Comparison of ENCODE assay signal across 9 mouse cellular contexts in genomic region chr13:20288393-20288792, GRCm38 (mm10).
DNase-seq lines count a peak whose midpoint lies in the region; ATAC-seq and TF ChIP-seq lines count a peak whose summit lies in the region.
"Had no signal": no experiment of that assay in that cellular context is flagged by ENCODE, and none has a peak within 500 bp of the region (broad histone marks: within the 10 kb centered on the region; RNA-seq: fewer than 3 reads in every experiment).

No protein-coding gene starts in this region.

- no peak overlapping the region for H3K9ac ChIP-seq in intestine, embryonic 16.5 days (ENCODE audit: low read depth, low read length)
- no peak overlapping the region for H3K9ac ChIP-seq in neural tube, embryonic 15.5 days (replicated peaks)
- H3K9ac ChIP-seq: midbrain, embryonic 12.5 days had no signal

- 0 out of 2 replicates have a peak overlapping the region, but pooled peaks have one; percentile 9 for H3K27ac ChIP-seq in layer of hippocampus, adult 2 months
- H3K27ac ChIP-seq in intestine, embryonic 16.5 days (ENCODE audit: low read length) = no peak overlapping the region
- H3K27ac ChIP-seq in neural tube, embryonic 15.5 days (replicated peaks) = 0 out of 2 replicates have a peak overlapping the region, but pooled peaks have one; percentile 9
- H3K27ac ChIP-seq: midbrain, embryonic 12.5 days had no signal

- TF ChIP-seq CTCF in layer of hippocampus, adult 2 months (conservative IDR thresholded peaks at IDR 0.05) = no peak

- DNase-seq in layer of hippocampus, adult 2 months (ENCODE audit: low spot score in 2 of 2) = peak in 1 of 2 experiments; percentile 13
- no peak for DNase-seq in layer of hippocampus, adult 8-10 months (ENCODE audit: low spot score in 2 of 2)
- peak; percentile 57 for DNase-seq in forelimb bud, embryonic 11.5 days (ENCODE audit: low read depth, low spot score)
- no peak for DNase-seq in cerebellum, adult 11 months
- no peak for DNase-seq in ovary, postnatal 10 days (ENCODE audit: low spot score)
- DNase-seq in cerebellum, adult 18-20 months = no peak

- ATAC-seq in intestine, embryonic 16.5 days = peak; percentile 78
- 0 out of 2 replicates have a peak, but pooled peaks have one; percentile 55 for ATAC-seq in neural tube, embryonic 15.5 days (ENCODE audit: low FRiP score)

- no peaks in the 10 kb centered on the region for H3K9me3 ChIP-seq in intestine, embryonic 16.5 days (ENCODE audit: control insufficient read depth, low read length)
- no peaks in the 10 kb centered on the region for H3K9me3 ChIP-seq in neural tube, embryonic 15.5 days (replicated peaks)
- H3K9me3 ChIP-seq: midbrain, embryonic 12.5 days had no signal

- H3K36me3 ChIP-seq in intestine, embryonic 16.5 days (ENCODE audit: control insufficient read depth, insufficient read depth, low read length) = no peaks in the 10 kb centered on the region
- no peaks in the 10 kb centered on the region for H3K36me3 ChIP-seq in neural tube, embryonic 15.5 days
- H3K36me3 ChIP-seq: midbrain, embryonic 12.5 days had no signal

- no peak overlapping the region for H3K4me2 ChIP-seq in intestine, embryonic 16.5 days (ENCODE audit: low read depth, low read length)
- H3K4me2 ChIP-seq in neural tube, embryonic 15.5 days = no peak overlapping the region
- H3K4me2 ChIP-seq: midbrain, embryonic 12.5 days had no signal

- H3K4me1 ChIP-seq in intestine, embryonic 16.5 days (ENCODE audit: control insufficient read depth, insufficient read depth, low read length) = no peaks in the 10 kb centered on the region
- H3K4me1 ChIP-seq in neural tube, embryonic 15.5 days = peaks cover 6% of the 10 kb centered on the region
- H3K4me1 ChIP-seq: midbrain, embryonic 12.5 days had no signal

- WGBS in intestine, embryonic 16.5 days = 43% methylated on average over 7 of the region's 7 CpGs
- 62% methylated on average over 7 of the region's 7 CpGs for WGBS in neural tube, embryonic 15.5 days

- no peak overlapping the region for H3K4me3 ChIP-seq in layer of hippocampus, adult 2 months
- no peak overlapping the region for H3K4me3 ChIP-seq in intestine, embryonic 16.5 days (ENCODE audit: low read length)
- H3K4me3 ChIP-seq in neural tube, embryonic 15.5 days (replicated peaks) = no peak overlapping the region
- H3K4me3 ChIP-seq: midbrain, embryonic 12.5 days had no signal

- H3K27me3 ChIP-seq in intestine, embryonic 16.5 days (replicated peaks; ENCODE audit: control insufficient read depth, insufficient read depth, low read length) = no peaks in the 10 kb centered on the region
- H3K27me3 ChIP-seq in neural tube, embryonic 15.5 days (replicated peaks) = no peaks in the 10 kb centered on the region
- H3K27me3 ChIP-seq: midbrain, embryonic 12.5 days had no signal
